Mouse (Mus musculus): ENCODE measurements at regions not wholly inside any gene's neighbourhood (a gene's known extent, or its start where the extent isn't known, plus 50 kb on each side); places are given as distances from the start of the nearest gene placed in this dataset.

- no peak for TF ChIP-seq CTCF (IDR thresholded peaks at IDR 0.05; ENCODE audit: low read depth)
- TF ChIP-seq EP300 (IDR thresholded peaks at IDR 0.05; ENCODE audit: low read depth): no peak
Measured at GRCm38 (mm10) chr7:74151590-74151989, 138.1 kb upstream of the St8sia2 start.
